Mouse (Mus musculus): ENCODE measurements around the gene Zbtb41.

- TF ChIP-seq CTCF (conservative IDR thresholded peaks at IDR 0.05; ENCODE audit: insufficient read depth, insufficient read length, low read depth, low read length) (no peak), POLR2A (IDR thresholded peaks at IDR 0.05; ENCODE audit: low read depth, low read length) (no peak)
Observed at GRCm38 (mm10) chr1:139421521-139421874, 590 bp upstream of the Zbtb41 start.

Measured in kidney, adult 2 months (tissue).